Mouse (Mus musculus) small intestine, adult 2 months (tissue): ENCODE measurements around the gene 1520401A03Rik.

Experiments used
- CTCF ChIP-seq: fragments of 200-500 bp; IDR thresholded peaks from 2 replicates; pipeline ENCODE4 v1.5.1; 2012; ENCODE audit warnings: low read depth, mild to moderate bottlenecking, control low read depth, inconsistent platforms, low read length, moderate library complexity, mixed read lengths; ENCODE audit not compliant: insufficient replicate concordance, insufficient read length; ENCODE audit errors: extremely low read depth
- POLR2A ChIP-seq: fragments of 200-500 bp; IDR thresholded peaks from 2 replicates; pipeline ENCODE4 v1.6.1; 2012; ENCODE audit warnings: low read depth, mild to moderate bottlenecking, control low read depth, inconsistent platforms, low read length, moderate library complexity

GRCm38 (mm10) chr17:23746311-23746710, 23.7 kb upstream of the 1520401A03Rik start:
- TF ChIP-seq CTCF (no peak), POLR2A (no peak)
